Mouse (Mus musculus) 3134 (cell line): ENCODE results near the gene Rpl36a-ps1.
"Not testable (repeated sequence)": the region's sequence is repeated elsewhere in the genome, so short reads cannot be mapped to it uniquely, and the experiment has no call there.

Experiments
- DNase-seq: peaks from one replicate; pipeline ENCODE4 v3.0.0-alpha.2; 2011; ENCODE audit warnings: low spot score; ENCODE audit not compliant: insufficient read length; ENCODE audit errors: extremely low read depth

The Rpl36a-ps1 gene

DNA sequence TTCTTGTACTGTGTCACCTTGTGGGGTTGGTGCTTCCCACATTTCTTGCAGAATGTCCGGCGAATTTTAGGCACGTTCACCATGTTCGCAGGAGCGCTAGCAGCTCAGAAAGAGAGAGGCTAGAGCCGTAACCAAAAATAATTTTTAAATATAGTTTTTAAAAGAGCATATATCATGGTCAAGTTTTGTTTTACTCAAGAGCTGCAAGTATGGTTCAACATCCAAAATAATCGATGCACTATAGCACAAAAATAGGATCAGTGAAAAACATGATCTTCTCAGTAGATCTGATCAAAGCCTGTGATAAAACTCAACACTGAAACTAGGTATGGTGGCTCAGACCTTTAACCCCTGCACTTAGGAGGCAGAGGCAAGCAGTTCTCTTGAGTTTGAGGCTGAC, at the start of gene Rpl36a-ps1:
Rpl36a-ps1 (minus strand) TSS at position 101 of the 400 bp plus-strand sequence.
- DNase-seq, result no peak

DNA sequence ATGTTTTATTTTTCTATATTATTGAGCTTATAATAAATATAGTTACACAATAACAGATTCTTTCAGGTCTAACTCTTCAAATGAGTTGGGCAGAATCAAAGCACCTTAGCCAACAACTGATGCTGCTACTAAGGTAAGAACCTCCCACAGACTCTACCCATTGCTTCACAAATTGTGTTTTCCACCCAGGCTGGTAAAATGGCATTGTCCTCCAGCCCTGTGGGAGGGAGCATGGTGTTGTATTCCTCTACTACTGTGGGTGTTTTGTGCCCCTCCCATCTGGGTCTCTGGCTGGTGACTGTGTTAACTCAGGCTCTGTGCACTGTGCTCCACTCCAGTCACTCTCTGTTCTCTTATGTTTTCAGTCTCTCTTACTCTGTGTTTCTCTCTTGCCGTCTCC, 49.4 kb upstream of the Rpl36a-ps1 start:
- no peak for DNase-seq

DNA sequence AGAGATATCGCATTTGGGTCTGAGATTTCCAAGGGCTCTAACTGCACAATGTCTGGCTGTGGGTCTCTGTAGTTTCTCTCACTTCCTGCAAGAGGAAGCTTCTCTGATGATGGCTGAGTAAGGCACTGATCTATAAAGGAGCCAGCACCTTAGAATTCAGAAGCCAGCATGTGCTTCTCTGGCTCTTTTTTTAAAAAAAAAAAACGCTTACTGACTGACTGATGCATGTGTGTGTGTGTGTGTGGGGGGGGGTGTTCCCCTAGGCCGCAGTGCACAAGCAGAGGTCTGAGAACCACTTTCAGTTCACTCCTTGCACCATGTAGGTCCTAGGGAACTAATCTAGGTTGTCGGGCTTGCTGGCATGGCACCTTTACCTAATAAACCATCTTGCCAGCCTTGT, 47.3 kb upstream of the Rpl36a-ps1 start:
- DNase-seq, result no peak

DNA sequence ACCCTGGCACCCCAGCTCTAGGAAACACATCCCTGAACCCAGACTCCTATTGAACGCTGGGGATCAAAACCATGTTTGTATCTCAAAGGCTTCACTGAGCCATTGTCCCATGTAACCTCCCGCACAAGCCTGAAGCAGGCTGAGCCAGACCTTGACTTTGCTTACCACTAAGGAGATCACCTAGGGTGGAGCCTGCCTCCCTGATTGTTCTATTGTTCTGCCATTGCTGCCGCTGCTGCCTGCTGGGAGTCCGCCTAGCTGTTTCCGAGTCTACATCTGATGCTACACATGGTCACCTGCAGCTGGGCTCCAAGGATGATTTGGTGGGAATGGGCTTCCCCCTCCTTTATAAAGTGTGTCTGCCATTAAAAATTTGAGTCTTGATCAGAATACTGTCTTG, 45.2 kb upstream of the Rpl36a-ps1 start:
- DNase-seq, result not testable (repeated sequence)

DNA sequence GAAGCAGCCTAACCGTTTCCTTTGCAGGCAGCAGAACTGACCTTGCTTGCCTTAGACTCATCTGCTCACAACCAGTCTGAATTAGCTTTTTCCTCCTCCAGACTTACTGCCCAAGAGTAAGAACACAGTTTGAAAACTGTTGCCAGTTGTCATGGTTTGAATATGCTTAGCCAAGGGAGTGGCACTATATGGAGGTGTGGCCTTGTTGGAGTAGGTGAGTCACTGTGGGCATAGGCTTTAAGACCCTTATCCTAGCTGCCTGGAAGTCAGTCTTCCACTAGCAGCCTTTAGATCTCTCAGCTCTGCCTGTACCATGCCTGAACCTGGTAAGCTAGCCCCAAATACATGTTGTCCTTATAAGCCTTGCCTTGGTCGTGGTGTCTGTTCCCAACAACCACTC, 43.6 kb upstream of the Rpl36a-ps1 start:
- no peak for DNase-seq

DNA sequence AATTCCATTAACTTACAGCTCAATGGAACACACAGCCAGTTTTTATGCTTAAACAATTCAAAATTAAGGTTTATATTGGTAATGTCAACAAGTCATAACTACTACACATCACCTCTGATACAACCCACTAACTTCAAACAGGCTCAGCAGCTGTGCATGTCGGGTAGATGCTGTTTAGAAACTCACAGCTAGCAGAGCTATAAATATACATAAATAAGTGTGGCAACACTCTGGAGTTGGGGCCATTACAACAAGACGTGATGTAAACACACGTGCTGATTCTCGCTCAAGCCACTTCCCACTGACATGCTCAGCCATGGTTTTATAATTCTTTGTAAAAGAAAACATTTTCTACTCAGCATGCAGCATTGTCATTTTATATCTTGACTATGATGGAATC, 41.9 kb upstream of the Rpl36a-ps1 start:
- no peak for DNase-seq

DNA sequence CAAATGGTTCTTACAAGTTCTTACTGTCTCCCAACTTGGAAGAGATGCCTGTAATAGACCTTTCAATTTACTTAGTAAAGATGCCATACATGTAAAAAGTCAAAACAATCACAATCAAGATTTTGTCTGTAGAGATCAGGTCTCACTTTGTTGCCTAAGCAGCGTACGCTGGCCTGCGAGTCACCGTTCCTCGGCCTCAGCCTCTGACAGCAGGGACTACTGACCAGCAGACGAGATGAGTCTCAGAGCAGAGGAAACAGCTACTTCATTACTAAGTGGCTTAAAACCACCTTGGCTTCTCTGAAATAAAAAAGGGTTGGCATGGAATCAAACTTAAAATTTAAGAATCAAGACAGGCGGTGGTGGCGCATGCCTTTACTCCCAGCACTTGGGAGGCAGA, 40.7 kb upstream of the Rpl36a-ps1 start:
- DNase-seq, result not testable (repeated sequence)

DNA sequence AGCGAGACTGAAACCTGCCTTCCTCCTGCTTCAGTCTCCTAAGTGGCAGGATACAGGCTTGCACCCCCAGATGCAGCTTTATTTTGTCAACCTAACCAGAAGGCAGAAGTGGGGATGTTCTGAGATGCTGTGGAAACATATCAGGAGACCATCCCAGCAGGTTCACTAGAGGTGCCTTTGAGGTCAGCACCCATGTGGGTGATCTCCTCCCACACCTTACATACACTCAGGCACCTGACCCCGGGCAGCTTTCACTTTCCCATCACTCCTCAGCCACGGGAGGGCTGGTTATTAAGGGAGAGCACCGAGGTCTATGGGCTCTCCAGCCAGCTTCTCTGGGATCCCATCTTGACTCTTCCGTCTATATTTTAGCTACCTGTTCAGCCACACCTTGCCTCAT, 38.5 kb upstream of the Rpl36a-ps1 start:
- DNase-seq, result no peak

DNA sequence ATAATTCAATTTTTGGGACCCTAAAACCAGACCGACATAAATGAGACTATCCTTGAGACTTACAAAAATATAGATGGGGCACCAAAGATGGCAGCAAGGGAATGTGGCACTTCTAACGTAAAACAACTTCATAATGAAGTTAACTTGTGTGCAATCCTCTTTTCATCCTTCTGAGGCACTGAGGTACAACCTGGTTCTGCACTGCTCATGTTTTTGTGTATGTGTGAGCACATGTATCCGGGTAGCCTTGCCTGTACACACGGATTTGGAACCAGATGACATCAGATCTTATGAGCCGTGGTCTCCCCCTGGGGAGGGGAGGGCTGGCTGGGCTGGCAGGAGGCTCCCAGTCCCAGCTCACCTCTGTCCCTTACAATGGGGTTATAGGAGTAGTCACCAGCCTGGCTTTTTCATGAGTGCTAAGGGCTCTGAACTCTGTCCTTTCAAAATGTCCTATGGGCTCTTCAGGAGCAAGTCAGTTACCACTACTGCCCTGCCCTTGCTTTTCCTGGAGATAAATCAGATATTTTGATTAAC, 37.3 kb upstream of the Rpl36a-ps1 start:
- DNase-seq, result peak; percentile 4

DNA sequence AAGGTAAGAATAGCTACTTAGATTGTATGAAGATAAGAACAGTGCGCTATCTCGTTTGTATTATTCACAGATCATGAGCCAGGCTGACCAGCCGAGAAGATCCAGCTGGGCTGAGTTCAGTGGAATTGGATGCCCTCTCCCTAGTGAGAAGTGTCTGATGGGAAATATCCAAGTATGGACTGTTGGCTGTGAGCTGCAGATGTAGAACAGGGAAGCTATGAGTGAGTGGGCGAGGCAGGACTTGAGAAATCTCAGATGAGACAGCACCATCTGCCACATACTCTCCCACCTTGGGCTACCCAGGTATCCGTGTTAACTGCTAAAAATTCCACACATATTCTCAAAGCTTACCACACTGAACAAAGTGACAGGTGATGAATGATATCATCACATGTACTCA, 35.9 kb upstream of the Rpl36a-ps1 start:
- no peak for DNase-seq

DNA sequence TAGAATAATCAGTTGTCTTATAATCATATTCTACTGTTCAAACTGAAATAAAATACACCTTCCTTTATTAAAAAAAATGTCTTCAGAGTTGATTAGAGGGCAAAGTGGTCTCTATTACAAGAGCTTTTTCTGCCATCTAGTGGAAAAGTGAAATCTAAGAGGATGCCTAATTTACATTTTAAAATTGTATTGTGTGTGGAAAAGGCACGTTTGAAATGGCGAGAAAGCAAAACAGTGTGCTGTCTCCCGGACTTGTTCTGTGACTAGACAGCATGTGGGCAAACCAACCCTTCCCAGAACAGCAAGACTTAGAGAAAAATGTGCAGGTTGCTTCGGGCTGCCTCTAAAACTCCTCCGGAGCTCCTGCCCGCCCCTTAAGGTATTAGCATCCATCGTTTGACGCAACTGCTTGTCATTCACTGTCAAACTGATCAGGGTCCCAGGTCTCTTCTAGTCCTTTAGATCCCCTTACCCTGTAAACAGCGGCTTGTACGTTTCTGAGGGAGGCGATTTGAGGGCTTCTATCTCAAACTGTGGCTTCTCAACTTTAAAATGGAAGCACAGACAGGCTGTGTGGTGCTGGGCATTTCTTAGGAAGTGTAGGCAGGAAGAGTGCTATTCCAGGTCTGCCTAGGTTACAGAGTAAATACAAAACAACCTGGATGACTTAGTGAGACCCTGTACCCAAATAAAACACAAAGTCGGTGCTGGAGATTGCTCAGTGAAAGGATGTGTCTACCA, 28.4 kb upstream of the Rpl36a-ps1 start:
- DNase-seq, result no peak

DNA sequence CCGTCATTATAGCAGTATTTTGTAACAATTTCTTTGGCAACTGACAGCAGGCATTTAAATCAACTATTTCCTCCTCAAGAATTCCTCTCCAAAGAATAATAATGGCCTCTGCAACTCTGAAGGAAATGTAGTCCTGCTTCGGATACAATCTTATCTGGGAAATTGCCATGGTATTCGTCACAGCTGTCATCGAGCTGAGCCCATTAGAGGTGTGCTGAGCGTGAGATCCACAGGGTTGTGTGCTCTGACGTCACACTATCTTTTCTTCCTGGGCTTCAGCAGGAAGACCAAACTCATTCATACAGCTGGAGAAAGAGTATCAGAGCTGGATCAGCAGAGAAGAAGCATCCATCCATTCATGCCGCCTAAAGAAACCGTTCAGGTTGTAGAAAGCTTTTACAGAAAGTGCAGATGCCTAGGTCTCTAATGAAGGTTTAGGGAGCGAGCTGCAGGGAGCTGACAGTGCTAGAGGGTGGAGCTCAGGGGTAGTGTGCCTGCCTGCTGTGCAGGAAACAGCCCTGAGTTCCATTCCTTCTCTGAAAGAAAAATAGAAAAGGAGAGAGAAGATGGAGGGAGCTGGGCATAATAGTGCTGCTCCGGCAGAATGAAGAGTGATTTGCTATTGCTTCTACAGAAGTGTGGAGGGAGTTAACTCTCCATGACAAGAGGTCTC, 25.2 kb upstream of the Rpl36a-ps1 start:
- no peak for DNase-seq

DNA sequence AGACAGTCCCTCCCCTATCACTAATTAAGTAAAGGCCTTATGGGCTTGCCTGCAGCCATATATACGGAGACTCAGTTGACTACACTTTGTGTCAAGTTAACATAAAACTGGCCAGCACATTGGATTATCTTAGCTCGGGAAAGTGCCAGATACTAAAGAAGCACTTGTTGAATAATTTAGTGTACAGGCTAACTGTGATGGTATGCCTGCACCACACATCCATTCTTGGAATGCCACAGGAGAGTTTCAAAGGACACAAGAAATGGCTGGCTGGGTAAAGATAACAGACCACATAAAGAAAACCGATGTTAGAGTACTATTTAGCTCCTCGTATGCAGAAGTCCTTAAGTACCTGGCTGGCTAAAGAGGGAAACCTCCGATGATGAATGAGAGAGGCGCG, 24.6 kb upstream of the Rpl36a-ps1 start:
- no peak for DNase-seq

DNA sequence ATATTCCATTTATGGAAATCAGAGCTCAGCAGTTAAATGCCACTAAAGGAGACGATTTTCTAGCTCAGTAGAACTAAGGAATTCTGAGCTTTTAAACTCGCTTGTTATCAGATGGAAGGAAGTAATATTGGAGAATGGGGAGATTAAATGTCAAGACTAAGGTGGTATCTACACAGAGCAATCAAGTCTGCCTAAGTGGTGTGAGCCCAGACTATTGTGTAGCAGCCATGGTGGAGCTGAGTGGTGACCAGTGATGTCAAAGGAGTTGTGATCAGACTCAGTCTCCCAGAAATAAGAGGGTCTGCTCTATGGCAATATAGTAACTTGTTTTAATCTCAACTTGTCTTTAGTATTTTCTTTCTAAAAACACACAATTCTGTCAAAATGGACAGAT, 16.8 kb upstream of the Rpl36a-ps1 start:
- no peak for DNase-seq

DNA sequence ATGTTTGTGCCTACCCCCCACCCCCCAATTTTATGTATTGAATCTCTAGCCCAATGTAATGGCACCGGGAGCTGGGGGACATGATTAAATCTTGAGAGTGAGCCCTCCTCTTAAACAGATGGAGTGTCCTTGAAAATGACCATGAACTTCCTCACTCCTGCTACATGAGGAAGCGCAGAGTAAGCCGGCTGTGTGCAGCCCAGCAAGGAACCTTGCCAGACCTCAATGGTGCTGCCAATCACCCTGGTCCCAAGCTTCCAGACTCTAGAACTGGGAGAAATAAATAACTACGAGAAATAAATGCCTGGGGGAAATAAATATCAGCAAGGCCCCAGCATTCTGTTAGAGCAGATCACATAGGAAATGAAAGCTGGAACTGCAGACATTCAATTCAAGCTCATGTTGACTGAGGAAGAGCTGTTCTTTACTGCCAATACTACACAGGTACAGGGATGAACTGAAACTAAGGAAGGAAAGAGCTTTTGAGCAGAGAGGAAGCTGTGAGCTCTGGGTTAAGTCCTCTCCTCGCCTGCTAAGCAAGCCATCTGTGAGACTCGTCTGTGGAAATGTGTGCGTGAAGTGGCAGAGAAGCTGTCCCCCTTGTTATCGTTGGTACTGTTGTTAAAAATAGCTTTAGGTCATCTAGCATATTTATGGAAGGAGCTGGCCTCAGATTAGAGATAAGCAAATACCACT, 16.3 kb upstream of the Rpl36a-ps1 start:
- no peak for DNase-seq

DNA sequence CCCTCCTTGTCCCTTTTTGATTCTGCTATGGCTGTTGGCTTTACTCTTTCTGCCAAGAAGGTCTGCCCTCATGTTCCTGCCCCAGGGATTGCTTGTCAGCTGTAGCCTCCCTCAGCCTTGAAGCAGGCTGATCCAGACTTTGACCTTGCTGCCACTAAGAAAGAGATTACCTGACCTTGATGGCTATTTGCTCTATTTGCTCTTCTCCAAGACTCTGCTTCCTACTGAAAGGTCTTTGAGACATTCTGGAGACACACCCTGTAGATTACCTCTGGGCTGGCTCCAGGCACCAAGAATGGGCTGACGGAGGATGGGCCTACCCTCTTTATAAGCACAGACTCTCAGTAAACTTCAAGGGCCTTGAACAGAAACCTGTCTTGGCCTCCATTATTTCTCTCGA, 1.6 kb downstream of the Rpl36a-ps1 start:
- no peak for DNase-seq

DNA sequence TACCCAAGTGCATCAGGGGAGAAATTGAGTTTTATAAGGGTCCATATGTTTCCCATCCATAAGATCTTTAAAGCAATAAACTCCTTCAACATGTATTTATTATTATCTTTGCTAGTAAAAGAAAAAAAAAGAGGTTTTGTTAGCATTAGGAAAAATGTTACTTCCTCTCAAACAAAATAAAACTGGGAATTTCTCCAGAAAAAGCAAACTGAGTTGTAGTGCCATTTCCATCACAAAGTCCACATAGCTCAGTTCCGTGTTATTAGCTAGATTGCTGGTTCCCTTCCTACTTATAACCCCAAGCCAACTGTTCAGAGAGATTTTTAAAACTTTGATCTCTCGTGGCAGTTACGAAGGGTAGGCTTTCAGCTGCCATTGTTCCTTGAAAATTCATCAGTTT, 3.5 kb downstream of the Rpl36a-ps1 start:
- no peak for DNase-seq

DNA sequence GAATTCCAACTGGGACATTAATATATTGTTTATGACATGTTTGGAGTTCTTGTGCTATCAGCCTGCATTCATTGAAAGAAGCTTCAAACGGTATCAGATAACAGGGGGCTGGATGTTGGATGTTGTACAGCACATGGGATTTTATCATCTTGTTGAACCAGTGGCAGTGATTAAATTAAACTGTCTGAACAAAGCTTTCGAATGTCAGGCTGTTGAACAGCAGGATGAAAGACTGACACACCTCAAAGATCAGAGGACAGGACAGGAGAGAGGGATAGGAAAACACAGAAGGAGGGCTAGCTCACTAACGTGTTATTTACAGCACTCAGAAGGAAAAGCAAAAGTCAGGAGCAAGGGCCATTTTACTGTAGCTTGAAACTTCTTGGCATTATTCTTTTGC, 4.3 kb downstream of the Rpl36a-ps1 start:
- DNase-seq, result no peak

DNA sequence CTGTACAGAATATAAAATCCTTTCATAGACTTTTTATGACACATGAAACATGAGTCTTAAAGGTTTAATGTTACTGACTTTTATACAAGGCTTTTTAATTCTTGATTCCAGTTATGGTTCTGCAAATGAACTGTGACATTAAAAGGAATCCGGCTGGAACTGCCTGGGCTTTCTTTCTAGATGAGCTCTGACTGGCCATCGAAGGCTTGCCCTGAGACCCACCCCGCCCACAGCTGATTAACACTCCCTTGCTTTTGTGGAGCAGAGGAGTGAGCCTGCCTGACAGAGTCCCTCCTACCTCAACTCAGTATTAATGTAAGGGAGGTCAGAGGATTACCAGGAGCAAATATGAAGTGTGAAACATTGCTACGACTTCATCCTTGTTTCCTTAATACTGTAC, 22.2 kb downstream of the Rpl36a-ps1 start:
- DNase-seq, result no peak

DNA sequence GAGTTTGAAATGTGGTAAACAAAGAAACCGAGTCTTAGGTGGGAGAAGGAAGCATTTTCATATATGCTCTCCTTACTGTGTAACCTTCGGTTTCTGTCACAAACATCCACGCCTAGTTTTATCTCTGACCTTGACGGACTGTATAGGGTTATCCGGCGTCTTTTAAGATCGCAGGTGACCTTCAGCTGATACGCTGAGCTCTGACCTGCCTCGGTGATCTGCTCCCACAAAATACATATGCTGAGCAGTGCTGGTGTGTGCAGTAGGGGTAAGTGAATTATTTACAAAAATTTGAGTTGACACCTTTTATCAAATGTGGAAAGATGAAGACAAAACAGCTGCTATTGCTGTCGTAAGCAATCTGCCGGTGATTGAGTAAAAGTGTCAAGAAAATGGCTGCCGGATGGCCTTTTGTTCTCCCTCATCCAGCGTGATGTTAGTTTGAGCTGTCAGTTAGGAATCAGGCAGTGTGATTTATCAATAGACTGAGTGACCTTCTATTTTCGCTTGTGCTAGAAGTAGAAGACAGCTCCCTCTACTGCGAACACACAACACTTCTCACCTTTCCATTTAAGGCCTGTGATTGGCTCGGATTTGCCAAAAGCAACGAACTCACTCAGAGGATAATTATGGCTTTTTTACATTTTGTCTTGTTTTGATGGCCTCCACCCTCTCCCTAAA, 35.0 kb downstream of the Rpl36a-ps1 start:
- DNase-seq, result no peak

DNA sequence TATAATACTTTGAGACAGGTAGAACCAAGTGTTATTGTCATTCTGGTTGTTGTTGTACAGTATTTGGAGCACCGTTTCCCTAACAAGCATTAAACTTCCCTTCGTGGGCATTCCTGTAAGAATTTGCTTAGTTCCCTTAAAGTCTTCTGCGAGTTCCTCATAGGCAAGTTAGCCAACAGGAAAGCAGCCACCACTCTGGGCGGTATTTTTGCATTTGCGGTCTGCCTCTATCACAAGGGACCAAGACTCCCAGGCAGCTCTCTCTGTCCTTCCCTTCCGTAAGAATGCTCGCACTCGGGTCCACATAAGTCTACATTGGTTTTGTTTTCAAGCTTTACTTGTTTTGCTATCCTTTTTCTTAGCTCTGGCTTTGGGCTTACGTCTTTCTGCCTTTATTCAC, 37.3 kb downstream of the Rpl36a-ps1 start:
- DNase-seq, result no peak
